14 mouse cellular contexts compared by ENCODE assay signal in genomic region chr8:91711202-91711601, GRCm38 (mm10).
"Had no signal": no experiment of that assay in that cellular context is flagged by ENCODE, and none has a peak within 500 bp of the region (broad histone marks: within the 10 kb centered on the region; RNA-seq: fewer than 3 reads in every experiment).

No protein-coding gene starts in this region.

- H3K4me2 ChIP-seq: liver, embryonic 11.5 days; liver, embryonic 15.5 days; stomach, embryonic 15.5 days had no signal

- ATAC-seq: lung, postnatal 0 days had no signal

- H3K36me3 ChIP-seq: limb, embryonic 10.5 days; liver, embryonic 15.5 days; stomach, embryonic 15.5 days had no signal

- DNase-seq: kidney, adult 8-10 months; kidney, postnatal 25 days; lung, adult 2 months; lung, postnatal 36 days; right cerebral cortex, postnatal 4 days; spleen, adult 18-20 months; thymus, adult 2 months; thymus, postnatal 25 days had no signal

- H3K9me3 ChIP-seq: liver, embryonic 15.5 days; stomach, embryonic 15.5 days had no signal

- H3K4me3 ChIP-seq: left cerebral cortex, adult 2 months; limb, embryonic 10.5 days; liver, embryonic 15.5 days; stomach, embryonic 15.5 days had no signal

- H3K27ac ChIP-seq: left cerebral cortex, adult 2 months; liver, embryonic 15.5 days; stomach, embryonic 15.5 days had no signal

- H3K9ac ChIP-seq: liver, embryonic 15.5 days; stomach, embryonic 15.5 days had no signal
